In genomic region chrX:129750606-129751005, GRCm38 (mm10) we compare ENCODE assay signal across 8 mouse cellular contexts. TPM values are rescaled to one million over a fixed set of nuclear protein-coding genes. Genes with fewer than 3 reads are reported as not detected.
DNase-seq lines count a peak whose midpoint lies in the region; ATAC-seq and TF ChIP-seq lines count a peak whose summit lies in the region.

No protein-coding gene starts in this region.

- H3K4me2 ChIP-seq in limb, embryonic 11.5 days (ENCODE audit: low read depth, severe bottlenecking), result peak overlapping the region; percentile 33
- H3K4me2 ChIP-seq in midbrain, postnatal 0 days (ENCODE audit: low read depth, low read length, poor library complexity, severe bottlenecking), result peak overlapping the region; percentile 40

- no peaks in the 10 kb centered on the region for H3K36me3 ChIP-seq in forebrain, embryonic 10.5 days (replicated peaks)
- H3K36me3 ChIP-seq in limb, embryonic 11.5 days (ENCODE audit: control insufficient read depth, insufficient read depth, low read length), result no peaks in the 10 kb centered on the region
- no peaks in the 10 kb centered on the region for H3K36me3 ChIP-seq in midbrain, postnatal 0 days (ENCODE audit: insufficient read depth, low read length)

- no peak for DNase-seq in left cerebral cortex, adult 2 months (ENCODE audit: extremely low spot score in 1 of 2, low spot score in 2 of 2)
- no peak for DNase-seq in left cerebral cortex, adult 9 months (ENCODE audit: low spot score in 2 of 2)
- DNase-seq in forebrain, embryonic 10.5 days (ENCODE audit: extremely low spot score, low spot score), result no peak
- DNase-seq in limb, embryonic 11.5 days (ENCODE audit: low spot score), result no peak
- no peak for DNase-seq in midbrain, postnatal 0 days (ENCODE audit: low spot score)
- DNase-seq in ovary, adult 18-20 months (ENCODE audit: low spot score), result no peak
- no peak for DNase-seq in gastrocnemius, postnatal 36 days
- DNase-seq in layer of hippocampus, postnatal 25 days (ENCODE audit: extremely low spot score in 1 of 2, low spot score in 1 of 2), result no peak

- H3K9ac ChIP-seq in limb, embryonic 11.5 days (ENCODE audit: low read length), result peak overlapping the region; percentile 52; the same call in 1 of the 2 replicates
- no peak overlapping the region; the same call in 1 of the 2 replicates for H3K9ac ChIP-seq in midbrain, postnatal 0 days (replicated peaks; ENCODE audit: low read length, poor library complexity, severe bottlenecking)

- peak overlapping the region; percentile 63 for H3K4me3 ChIP-seq in left cerebral cortex, adult 2 months
- peak overlapping the region; percentile 62 for H3K4me3 ChIP-seq in forebrain, embryonic 10.5 days
- H3K4me3 ChIP-seq in limb, embryonic 11.5 days (ENCODE audit: low read depth, low read length), result peak overlapping the region; percentile 47
- H3K4me3 ChIP-seq in midbrain, postnatal 0 days (ENCODE audit: low read depth, low read length), result peak overlapping the region; percentile 54

- intact Hi-C loops in left cerebral cortex, adult 2 months (cut with DNase I), result no loop called here
- intact Hi-C loops in gastrocnemius, postnatal 36 days (cut with DNase I), result no loop called here

- no peak overlapping the region for H3K27ac ChIP-seq in left cerebral cortex, adult 2 months
- H3K27ac ChIP-seq in forebrain, embryonic 10.5 days, result peak overlapping the region; percentile 84; the same call in 1 of the 2 replicates
- no peak overlapping the region for H3K27ac ChIP-seq in limb, embryonic 11.5 days (replicated peaks; ENCODE audit: low read depth, low read length)
- H3K27ac ChIP-seq in midbrain, postnatal 0 days (ENCODE audit: low read depth, low read length), result no peak overlapping the region

- 12% methylated on average over 6 of the region's 6 CpGs for WGBS in forebrain, embryonic 10.5 days
- 22% methylated on average over 6 of the region's 6 CpGs for WGBS in limb, embryonic 11.5 days
- 19% methylated on average over 6 of the region's 6 CpGs for WGBS in midbrain, postnatal 0 days

- ATAC-seq in limb, embryonic 11.5 days (ENCODE audit: insufficient number of reproducible peaks, low FRiP score, low TSS enrichment, low read depth), result no peak
- no peak for ATAC-seq in midbrain, postnatal 0 days (ENCODE audit: low FRiP score)

- H3K4me1 ChIP-seq in forebrain, embryonic 10.5 days, result no peaks in the 10 kb centered on the region
- H3K4me1 ChIP-seq in limb, embryonic 11.5 days (ENCODE audit: control insufficient read depth, insufficient read depth, low read length), result no peaks in the 10 kb centered on the region
- H3K4me1 ChIP-seq in midbrain, postnatal 0 days (ENCODE audit: insufficient read depth, low read length), result no peaks in the 10 kb centered on the region

- H3K27me3 ChIP-seq in forebrain, embryonic 10.5 days (ENCODE audit: poor library complexity, severe bottlenecking), result no peaks in the 10 kb centered on the region; the same call in 1 of the 2 replicates
- no peaks in the 10 kb centered on the region for H3K27me3 ChIP-seq in limb, embryonic 11.5 days (ENCODE audit: control insufficient read depth, insufficient read depth, low read length)
- no peaks in the 10 kb centered on the region for H3K27me3 ChIP-seq in midbrain, postnatal 0 days (ENCODE audit: insufficient read depth, low read length)

- TF ChIP-seq CTCF in left cerebral cortex, adult 2 months (IDR thresholded peaks at IDR 0.05), result no peak
- TF ChIP-seq CTCF in midbrain, postnatal 0 days (IDR thresholded peaks at IDR 0.05), result no peak

- H3K9me3 ChIP-seq in forebrain, embryonic 10.5 days, result no peaks in the 10 kb centered on the region
- H3K9me3 ChIP-seq in limb, embryonic 11.5 days (ENCODE audit: control insufficient read depth, low read length), result no peaks in the 10 kb centered on the region
- no peaks in the 10 kb centered on the region for H3K9me3 ChIP-seq in midbrain, postnatal 0 days (ENCODE audit: low read length)

RNA-seq across cellular contexts. Expression of gene Diaph2, which starts 1.1 kb away (rescaled TPM):
- total RNA-seq in left cerebral cortex, adult 2 months (2021), result 10 to 100 TPM; 26.6 to 27.4 TPM
- 3.2 and 3.7 TPM in 2 replicates for polyA plus RNA-seq in forebrain, embryonic 10.5 days (2016; fragmentation: Nextera tagmentation; extraction: Ambion mirVana)
- polyA plus RNA-seq in limb, embryonic 11.5 days (2014; fragmentation: Nextera tagmentation; extraction: Ambion mirVana), result 2.9 and 3.5 TPM in 2 replicates
- total RNA-seq in midbrain, postnatal 0 days (2014; rRNA removed), result 4.8 TPM in 2 replicates
- polyA plus RNA-seq in midbrain, postnatal 0 days (2015; fragmentation: Nextera tagmentation; extraction: Ambion mirVana), result 2.9 and 3.9 TPM in 2 replicates
- total RNA-seq in gastrocnemius, postnatal 36 days (2021), result 1 to 10 TPM; 3.5 to 4.1 TPM
- total RNA-seq in layer of hippocampus, postnatal 25 days (2021), result 10 to 100 TPM; 19.9 to 24.6 TPM
